Mouse (Mus musculus) spleen, adult 2 months (tissue): ENCODE results near the gene Trim58. TPM values are rescaled to one million over a fixed set of nuclear protein-coding genes. Genes with fewer than 3 reads are reported as not detected.

Experiments
- DNase-seq, 2 experiments: peaks; one replicate each; pipeline versions ENCODE4 v3.0.0 to v3.0.0-alpha.2; 2012 to 2021; ENCODE audit warnings: low spot score in 2 of 2, low read depth in 1 of 2
- H3K27ac ChIP-seq: fragments of 200-500 bp; 2 replicates; pipeline ENCODE4 v1.5.1; 2012; ENCODE audit warnings: low read length, inconsistent platforms; ENCODE audit not compliant: insufficient read depth
- H3K27me3 ChIP-seq: fragments of 200-500 bp; 2 replicates; pipeline ENCODE4 v1.6.1; 2012; ENCODE audit warnings: mild to moderate bottlenecking, moderate library complexity, low read length, inconsistent platforms; ENCODE audit not compliant: control insufficient read depth, insufficient read depth
- H3K36me3 ChIP-seq: fragments of 200-500 bp; 2 replicates; pipeline ENCODE4 v1.6.1; 2012; ENCODE audit warnings: mild to moderate bottlenecking, low read length, inconsistent platforms; ENCODE audit not compliant: control insufficient read depth, insufficient read depth
- H3K4me1 ChIP-seq: fragments of 200-500 bp; 2 replicates; pipeline ENCODE4 v1.6.1; 2011; ENCODE audit warnings: inconsistent platforms; ENCODE audit not compliant: control insufficient read depth, insufficient read depth, insufficient read length
- H3K4me3 ChIP-seq: fragments of 200-500 bp; 2 replicates; pipeline ENCODE4 v1.5.1; 2011; ENCODE audit warnings: mild to moderate bottlenecking, inconsistent platforms; ENCODE audit not compliant: insufficient read depth, insufficient read length; ENCODE audit errors: extremely low read depth
- CTCF ChIP-seq: fragments of 200-500 bp; IDR thresholded peaks from 2 replicates; pipeline ENCODE4 v1.5.1; 2011; ENCODE audit warnings: mild to moderate bottlenecking, inconsistent platforms; ENCODE audit not compliant: insufficient read depth, insufficient read length, insufficient replicate concordance; ENCODE audit errors: extremely low read depth
- POLR2A ChIP-seq: fragments of 200-500 bp; IDR thresholded peaks from 2 replicates; pipeline ENCODE4 v1.6.1; 2011; ENCODE audit warnings: low read depth, low read length, inconsistent platforms
- WGBS: fragments of 180-500 bp; shearing (Covaris S2); methylation state at CpG from one replicate; pipeline ENCODE4 v1.1.7; 2018; 5-methylcytosine and 5-hydroxymethylcytosine counted together
- polyA plus RNA-seq: library from polyadenylated mRNA; depleted of rRNA; stranded (reverse); fragments of >200 nt; gene quantifications from 2 replicates; pipeline ENCODE4 v1.2.3, GENCODE M21; 2012

Trim58 gene
- polyA plus RNA-seq, 1 experiment, result 8.9 TPM

GRCm38 (mm10) chr11:58626146-58626545, 14.1 kb upstream of the Trim58 start:
- H3K36me3 ChIP-seq, result no peaks in the 10 kb centered on the region
- H3K27ac ChIP-seq, result no peak overlapping the region
- no peak overlapping the region for H3K4me3 ChIP-seq
- 48% methylated on average over 4 of the region's 4 CpGs for WGBS
- DNase-seq, result no peak
- no peaks in the 10 kb centered on the region for H3K27me3 ChIP-seq
- no peaks in the 10 kb centered on the region for H3K4me1 ChIP-seq
- TF ChIP-seq CTCF (no peak), POLR2A (no peak)

DNA sequence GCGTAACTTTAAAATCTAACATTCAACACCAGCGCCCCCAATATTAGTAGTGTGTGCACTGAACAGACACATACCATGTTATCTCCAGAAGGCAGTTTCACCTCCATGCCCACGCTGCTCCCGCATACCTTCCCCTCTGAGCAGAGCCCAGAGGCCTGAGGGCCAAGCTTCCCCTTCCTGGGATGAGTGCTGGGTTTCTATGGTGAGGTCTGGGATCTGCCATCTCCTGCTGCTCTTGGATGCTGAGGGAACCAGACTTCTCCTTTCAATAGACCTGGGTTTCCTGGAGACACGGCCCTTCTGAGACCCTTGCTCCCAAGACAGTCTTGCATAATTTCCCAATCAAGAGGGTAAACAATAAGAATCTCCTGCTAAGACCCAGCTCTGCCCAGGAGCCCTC, 9.9 kb upstream of the Trim58 start, which contains the start of gene Olfr323:
Olfr323 (minus strand) TSS at position 101 of the 400 bp plus-strand sequence.
- WGBS, result 75% methylated on average over 5 of the region's 5 CpGs
- Histone ChIP-seq H3K36me3 (no peaks in the 10 kb centered on the region), H3K4me3 (no peak within 1 kb of the TSS), H3K27me3 (no peaks in the 10 kb centered on the region), H3K4me1 (no peaks in the 10 kb centered on the region), H3K27ac (no peak within 1 kb of the TSS)
- no peak for TF ChIP-seq CTCF
- TF ChIP-seq POLR2A, result no peak
- no peak for DNase-seq

DNA sequence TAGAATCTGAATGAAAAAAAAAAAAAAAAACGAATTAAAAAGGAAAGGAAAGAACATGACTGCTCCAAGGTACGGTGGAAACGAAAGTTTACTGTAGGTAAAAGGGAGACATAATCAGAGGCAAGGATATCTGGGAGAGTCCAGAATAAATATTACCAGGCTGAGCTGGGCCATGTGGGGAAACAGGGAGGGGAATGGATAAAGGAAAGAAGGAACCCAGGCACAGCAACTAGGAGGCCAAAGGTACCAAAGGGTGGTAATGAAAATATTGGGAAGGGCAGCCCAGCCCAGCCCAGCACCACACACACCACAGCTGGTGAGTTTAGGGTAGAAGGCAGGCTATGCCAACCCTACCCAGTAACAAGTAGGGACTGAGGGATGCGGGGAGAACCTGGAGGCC, 5.4 kb upstream of the Trim58 start:
- 60% methylated on average over 4 of the region's 4 CpGs for WGBS
- DNase-seq, result no peak
- no peak overlapping the region for H3K27ac ChIP-seq
- H3K27me3 ChIP-seq, result no peaks in the 10 kb centered on the region
- no peak for TF ChIP-seq CTCF
- TF ChIP-seq POLR2A, result no peak
- H3K4me3 ChIP-seq, result no peak overlapping the region
- H3K4me1 ChIP-seq, result no peaks in the 10 kb centered on the region
- no peaks in the 10 kb centered on the region for H3K36me3 ChIP-seq

DNA sequence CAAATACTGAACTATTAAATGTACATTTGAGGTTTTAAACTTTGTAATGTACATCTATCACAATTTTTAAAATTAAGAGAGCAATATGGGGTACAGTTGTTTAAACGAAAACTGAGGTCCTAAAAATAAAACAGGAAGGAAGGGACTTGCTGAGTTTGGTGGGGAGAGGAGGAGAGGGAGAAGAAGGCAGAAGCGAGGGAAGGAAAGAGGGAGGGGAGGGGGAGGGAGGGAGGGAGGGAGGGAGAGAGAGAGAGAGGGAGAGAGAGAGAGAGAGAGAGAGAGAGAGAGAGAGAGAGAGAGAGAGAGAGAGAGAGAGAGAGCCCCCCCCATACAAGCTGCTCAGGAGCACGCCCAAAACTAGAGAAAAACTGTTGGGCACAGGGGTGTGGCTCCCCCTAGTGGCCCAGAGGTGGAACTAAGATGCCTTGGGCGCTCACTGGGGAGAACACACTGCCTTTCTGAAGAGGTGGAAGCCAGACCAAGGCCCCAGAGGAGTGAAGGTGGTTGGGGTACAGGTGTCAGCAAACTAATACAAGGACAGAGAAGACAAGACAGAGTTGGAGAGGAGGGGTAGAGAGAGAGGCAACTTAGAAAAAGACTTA, 3.8 kb upstream of the Trim58 start:
- DNase-seq, result peak; percentile 22 to 24
- no peak overlapping the region for H3K27ac ChIP-seq
- WGBS, result 5% methylated on average over 3 of the region's 4 CpGs

DNA sequence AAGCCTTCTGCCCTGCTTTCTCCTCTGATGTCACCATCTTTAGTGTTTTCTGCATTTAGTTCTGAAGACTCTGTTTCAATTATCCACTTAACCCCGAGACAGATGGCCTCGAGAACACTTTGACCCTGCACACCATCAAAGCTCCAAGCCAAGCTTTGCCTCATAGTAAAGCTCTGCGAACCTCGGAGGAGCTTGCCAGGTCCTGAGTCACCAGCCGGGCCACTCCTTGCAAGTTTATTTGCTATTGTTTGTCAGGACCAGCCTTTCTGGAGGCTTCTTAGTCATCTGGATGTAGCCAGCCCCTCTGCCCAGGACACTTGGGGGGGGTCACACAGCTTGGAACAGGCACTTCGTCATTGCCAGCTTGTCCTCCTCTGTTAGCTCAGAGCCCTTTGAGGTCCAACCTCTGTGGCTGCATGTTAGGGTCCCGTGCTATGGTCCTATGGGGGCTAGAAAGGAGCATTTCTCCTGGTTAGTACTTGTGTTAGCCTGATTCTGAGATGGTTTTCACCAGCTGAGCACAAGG, 2.0 kb upstream of the Trim58 start:
- Histone ChIP-seq H3K4me1 (peaks cover 4% of the 10 kb centered on the region; the same call in 1 of the 2 replicates), H3K4me3 (no peak overlapping the region), H3K27me3 (peaks cover 5% of the 10 kb centered on the region), H3K36me3 (no peaks in the 10 kb centered on the region), H3K27ac (no peak overlapping the region)
- no peak for TF ChIP-seq POLR2A
- no peak for TF ChIP-seq CTCF
- no peak for DNase-seq
- WGBS, result 86% methylated on average over 7 of the region's 7 CpGs

More for the DNA sequence above, 3.8 kb upstream of the Trim58 start:
- TF ChIP-seq POLR2A (no peak), CTCF (peak; percentile 85; the same call in 1 of the 2 replicates)
- Histone ChIP-seq H3K27me3 (peaks cover 5% of the 10 kb centered on the region), H3K4me1 (peaks cover 4% of the 10 kb centered on the region; the same call in 1 of the 2 replicates), H3K4me3 (no peak overlapping the region), H3K36me3 (no peaks in the 10 kb centered on the region)

DNA sequence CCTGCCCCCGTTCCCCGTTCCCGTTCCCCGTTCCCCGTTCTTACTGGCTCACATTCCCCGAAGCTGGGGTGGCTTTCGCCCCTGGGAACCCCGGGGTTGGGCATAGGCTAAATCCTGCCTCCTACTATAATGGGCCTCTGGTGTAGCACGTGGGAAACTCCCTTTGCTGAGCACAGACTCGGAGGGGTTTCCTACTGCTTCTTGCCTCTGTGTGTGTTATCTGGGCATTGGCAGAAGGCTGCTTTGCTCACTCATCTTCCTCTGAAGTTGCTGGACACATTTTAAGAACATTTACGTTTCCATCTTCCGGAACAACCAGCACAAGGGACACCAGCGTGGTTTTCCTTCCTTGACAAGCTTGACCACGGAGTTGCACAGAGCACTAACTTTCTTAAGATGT, 792 bp downstream of the Trim58 start:
- TF ChIP-seq CTCF, result no peak
- TF ChIP-seq POLR2A, result no peak
- Histone ChIP-seq H3K4me3 (peak overlapping the region; percentile 20; the same call in 1 of the 2 replicates), H3K27me3 (peaks cover 5% of the 10 kb centered on the region), H3K36me3 (no peaks in the 10 kb centered on the region), H3K27ac (peak overlapping the region; percentile 62; the same call in 1 of the 2 replicates), H3K4me1 (peaks cover 4% of the 10 kb centered on the region; the same call in 1 of the 2 replicates)
- 6% methylated on average over 14 of the region's 14 CpGs for WGBS
- DNase-seq, result no peak

DNA sequence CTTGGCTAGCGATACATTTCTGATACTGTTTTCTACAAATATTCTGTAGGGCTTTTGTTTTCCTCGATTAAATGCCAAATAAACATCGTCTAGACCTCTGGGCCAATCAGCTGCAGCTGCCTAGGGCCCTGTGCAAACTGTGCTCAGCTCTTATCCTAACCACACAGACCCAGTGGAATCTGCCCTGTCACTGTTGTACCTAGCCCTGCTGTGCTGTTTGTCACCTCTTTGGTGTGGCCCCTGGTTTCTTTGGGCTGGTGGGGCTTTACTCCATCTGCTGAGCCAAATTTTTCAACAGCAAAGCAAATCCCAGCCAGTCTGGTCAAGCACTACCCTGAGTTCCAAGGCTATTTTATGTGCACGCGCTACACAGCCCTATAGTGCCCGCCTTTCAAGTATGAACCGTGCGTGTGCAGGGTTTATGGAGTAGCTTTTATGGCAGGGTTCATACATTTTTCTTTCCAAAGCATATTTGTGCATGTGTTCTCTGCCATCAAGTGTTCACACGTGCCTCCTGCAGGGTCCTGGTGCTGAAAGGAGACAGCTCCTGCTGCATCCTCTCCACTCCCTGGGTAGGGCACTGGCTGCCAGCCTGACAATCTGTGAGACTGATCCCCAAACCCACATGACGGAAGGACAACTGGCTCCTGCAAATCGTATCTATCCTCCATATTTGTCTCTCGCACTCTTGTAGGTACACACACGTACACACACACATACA, 1.5 kb downstream of the Trim58 start:
- Histone ChIP-seq H3K4me1 (peaks cover 4% of the 10 kb centered on the region; the same call in 1 of the 2 replicates), H3K27ac (peak overlapping the region; percentile 33; the same call in 1 of the 2 replicates), H3K27me3 (peaks cover 5% of the 10 kb centered on the region), H3K36me3 (no peaks in the 10 kb centered on the region), H3K4me3 (no peak overlapping the region)
- WGBS, result 71% methylated on average over 13 of the region's 13 CpGs
- TF ChIP-seq POLR2A, result no peak
- TF ChIP-seq CTCF, result no peak
- DNase-seq, result no peak
